Mouse (Mus musculus) kidney, postnatal 25 days (tissue): ENCODE measurements around the gene Fam198a.

ENCODE experiments used
- DNase-seq, 2 experiments: peaks; one replicate each; pipeline ENCODE4 v3.0.0; 2021; ENCODE audit warnings: mixed read lengths in 2 of 2

Fam198a gene

GRCm38 (mm10) chr9:122022776-122023175 lies 72.0 kb downstream of the Fam198a start:
- peak; percentile 94 for DNase-seq

DNA sequence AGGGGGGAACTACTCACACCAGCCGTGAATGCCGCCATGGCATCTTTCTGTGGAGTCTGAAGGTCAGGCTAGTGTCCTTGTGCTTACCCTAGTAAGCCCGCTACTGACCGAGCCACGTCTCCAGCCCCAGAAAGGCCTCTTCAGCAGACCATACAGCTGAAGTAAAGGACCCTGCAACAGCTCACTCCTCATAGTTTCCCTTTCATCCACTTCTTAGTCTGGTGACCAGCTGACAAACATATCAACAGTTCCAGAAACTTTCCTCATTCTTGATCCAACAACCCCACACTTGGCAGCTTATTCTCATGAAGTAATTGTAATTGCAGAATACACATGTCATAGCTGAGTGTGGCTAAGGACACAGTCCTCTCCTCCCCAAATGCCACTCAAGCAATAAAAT lies 73.1 kb downstream of the Fam198a start:
- DNase-seq: peak in 1 of 2 experiments; percentile 39

GRCm38 (mm10) chr9:122024419-122024818 lies 73.6 kb downstream of the Fam198a start:
- peak in 1 of 2 experiments; percentile 19 for DNase-seq

DNA sequence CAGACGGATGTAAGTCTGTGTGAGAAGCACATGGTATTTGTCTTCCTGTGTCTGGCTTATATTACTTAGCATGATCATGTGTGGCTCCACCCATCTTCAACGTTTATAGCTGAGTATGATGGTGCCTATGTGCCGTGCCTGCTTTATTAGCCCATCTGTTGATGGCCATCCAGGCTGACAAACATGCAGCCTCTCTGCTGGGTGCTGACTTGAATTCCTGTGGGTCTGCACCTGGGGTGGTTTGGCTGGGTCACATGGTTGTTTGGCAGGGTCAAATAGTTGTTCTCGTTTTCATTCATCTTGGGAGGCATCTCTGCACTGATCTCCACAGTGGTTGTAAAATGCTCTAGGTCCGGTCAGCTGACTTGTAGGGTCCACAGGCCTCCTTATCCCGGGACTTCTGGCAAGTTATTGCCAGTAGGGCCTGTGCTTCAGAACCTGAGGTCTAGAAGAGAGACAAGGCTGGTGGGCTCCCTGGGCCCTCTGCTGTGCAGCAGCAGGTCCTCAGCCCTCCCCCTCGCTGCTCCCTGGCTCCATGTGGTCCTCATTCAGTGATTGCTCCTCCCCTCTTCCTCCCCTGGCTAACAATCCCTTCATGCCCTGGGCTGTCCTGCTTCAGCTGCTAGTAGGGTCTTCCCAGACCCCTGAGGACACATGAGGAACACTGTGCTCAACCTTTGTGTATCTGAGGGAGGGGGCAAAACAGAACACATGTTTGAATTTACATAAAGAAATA lies 75.2 kb downstream of the Fam198a start:
- peak in 1 of 2 experiments; percentile 36 for DNase-seq

- DNase-seq: peak; percentile 71 to 89
Measured at GRCm38 (mm10) chr9:122027081-122027913, 76.5 kb downstream of the Fam198a start.

GRCm38 (mm10) chr9:122027914-122028745 lies 77.3 kb downstream of the Fam198a start:
- peak; percentile 79 to 88 for DNase-seq

- DNase-seq: no peak
Measured at GRCm38 (mm10) chr9:122029765-122030164, 79.0 kb downstream of the Fam198a start.
